Mouse (Mus musculus): Measurements from ENCODE around the gene Usp48.

The Usp48 gene

GRCm38 (mm10) chr4:137695300-137695699 lies 101.7 kb downstream of the Usp48 start:
- DNase-seq = no peak

DNA sequence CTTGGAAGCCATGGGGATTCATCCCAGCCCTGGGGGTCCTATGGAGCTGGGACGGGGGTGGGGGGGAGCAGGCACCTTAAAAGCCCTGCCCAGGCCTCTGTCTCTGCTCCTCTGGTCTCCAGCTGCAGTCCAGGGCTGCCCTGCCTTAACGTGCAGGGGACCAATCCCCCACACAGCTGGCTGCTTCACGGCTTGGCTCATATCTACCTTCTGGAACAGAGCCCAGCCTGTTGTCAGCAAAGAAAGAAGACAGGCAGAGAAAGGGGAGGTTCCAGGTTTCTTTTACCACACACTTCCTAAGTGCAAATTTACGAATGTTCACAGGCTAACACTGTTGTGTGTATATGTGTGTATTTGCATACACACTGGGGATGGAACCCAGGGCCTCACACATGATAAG lies 102.3 kb downstream of the Usp48 start:
- DNase-seq = no peak

DNA sequence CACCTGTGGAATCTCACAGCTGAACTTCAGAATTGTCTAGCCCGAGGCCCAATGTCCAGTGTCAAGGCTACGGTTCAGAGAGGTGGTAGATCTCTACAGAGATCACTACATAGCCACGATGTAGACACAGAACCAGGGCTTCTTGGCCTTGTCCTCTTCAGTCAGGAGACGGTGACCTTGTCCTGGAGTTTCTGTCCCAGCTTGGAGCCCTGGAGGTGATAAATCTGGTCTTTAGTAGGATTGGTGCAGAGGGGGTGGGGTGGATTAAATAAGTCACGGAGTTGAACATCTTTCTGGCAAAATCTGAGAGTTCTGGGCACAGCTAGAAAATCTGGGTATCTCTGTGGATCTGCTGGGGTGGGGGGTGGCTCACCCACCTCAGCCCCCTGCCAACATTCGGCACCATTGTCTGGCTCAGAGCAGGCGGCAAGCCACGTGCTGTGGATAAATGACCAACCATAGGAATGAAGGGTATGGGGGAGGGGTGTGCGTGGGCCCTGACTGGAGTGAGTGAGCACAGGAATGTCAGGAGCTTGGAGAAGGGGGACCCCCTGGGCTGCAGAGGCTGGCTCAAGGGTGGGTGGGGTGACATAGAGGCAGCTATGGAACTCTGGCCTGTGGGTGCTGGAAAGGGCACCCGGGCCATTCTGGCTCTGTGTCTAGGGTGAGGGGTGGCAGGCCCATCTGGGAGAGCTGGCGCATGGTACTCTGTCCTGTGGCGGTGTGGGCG lies 103.8 kb downstream of the Usp48 start:
- no peak for DNase-seq

- no peak for DNase-seq
These were observed 104.8 kb downstream of the Usp48 start for GRCm38 (mm10) chr4:137698076-137698985.

GRCm38 (mm10) chr4:137699264-137700211 lies 106.0 kb downstream of the Usp48 start:
- DNase-seq = no peak

DNA sequence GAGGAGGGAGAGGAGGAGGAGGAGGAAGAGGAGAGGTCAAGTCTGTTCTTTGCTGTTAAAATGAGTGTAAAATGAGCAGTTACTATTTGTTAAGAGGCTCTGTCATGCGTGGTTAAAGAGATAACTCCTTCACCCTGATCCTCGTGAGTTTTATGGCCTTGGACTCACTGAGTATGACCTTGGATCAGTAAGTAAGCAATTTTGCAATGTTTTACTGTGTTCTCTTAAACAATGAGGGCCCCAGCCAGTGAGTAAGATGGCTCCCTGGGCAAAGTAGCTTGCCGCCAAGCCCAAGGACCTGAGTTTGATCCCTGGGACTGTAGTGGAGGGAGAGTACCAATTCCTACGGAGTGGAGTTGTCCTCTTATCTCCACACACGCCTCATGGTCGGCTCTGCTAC lies 107.4 kb downstream of the Usp48 start:
- no peak for DNase-seq

- DNase-seq = no peak
These were observed 109.5 kb downstream of the Usp48 start for GRCm38 (mm10) chr4:137703077-137703476.

- DNase-seq = no peak
These were observed 111.0 kb downstream of the Usp48 start for GRCm38 (mm10) chr4:137704561-137704960.

DNA sequence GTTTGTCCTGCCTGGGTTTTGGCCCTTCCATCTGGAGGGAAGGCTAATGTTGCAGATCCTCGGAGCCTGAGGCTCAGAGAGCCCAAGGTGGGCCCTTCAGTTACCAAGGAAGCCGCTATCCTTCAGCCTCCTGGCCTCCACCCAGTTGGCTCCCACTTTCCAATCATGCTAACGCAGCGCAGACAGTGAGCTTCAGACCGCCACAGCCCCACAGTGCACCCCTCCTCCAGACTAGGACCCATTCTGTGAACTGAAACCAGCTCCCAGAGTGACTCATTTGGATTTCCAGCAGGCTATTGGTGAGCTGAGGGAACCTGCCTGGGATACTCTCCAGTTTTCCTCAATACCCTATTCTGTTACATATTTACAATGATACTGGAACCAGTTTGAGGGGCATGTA lies 111.8 kb downstream of the Usp48 start:
- no peak for DNase-seq

GRCm38 (mm10) chr4:137706510-137706909 lies 113.0 kb downstream of the Usp48 start:
- no peak for DNase-seq

DNA sequence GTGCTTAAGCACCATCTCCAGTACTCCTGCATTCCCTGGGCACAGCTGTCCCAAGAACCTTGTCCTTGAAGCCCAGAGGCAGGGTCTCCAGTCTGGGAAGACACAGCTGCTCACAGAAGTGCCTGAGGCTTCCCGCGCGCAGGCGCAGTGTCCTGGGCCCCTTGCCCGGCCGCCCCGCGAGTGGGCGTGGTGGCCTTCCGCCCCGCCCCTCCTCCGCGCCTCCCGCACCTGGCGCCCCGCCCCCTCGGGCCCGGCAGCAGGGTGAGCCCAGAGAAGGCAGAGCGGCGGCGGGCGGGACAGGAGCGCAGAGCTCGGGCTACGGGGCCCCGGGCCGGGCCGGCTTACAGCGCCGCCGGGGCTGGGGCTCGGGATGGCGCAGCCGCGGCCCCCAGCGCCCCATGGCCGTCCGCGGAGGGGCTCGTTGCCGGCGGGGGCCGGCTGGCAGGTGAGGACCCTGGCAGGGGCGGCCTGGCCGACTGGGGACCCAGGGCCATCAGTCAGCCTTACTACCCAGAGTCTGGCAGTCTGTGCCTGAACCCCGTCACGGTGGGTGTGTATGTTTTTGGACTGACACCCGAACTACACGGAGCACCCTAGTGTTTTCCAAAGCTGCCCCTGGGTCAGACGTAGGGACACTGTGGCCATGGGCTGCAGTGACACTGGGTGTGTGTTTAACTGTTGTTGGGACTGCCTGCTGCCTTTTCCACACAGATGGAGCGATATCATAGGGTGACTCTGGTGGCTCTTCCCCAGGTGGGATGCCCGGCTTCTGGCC lies 113.8 kb downstream of the Usp48 start:
- DNase-seq = peak; percentile 89 to 91

Data from B cell, adult 2 months (primary cell).